Mouse (Mus musculus) lung, adult 2 months (tissue): ENCODE measurements at regions not wholly inside any gene's neighbourhood (a gene's known extent, or its start where the extent isn't known, plus 50 kb on each side); places are given as distances from the start of the nearest gene placed in this dataset.

Experiments used
- DNase-seq: peaks from one replicate; pipeline ENCODE4 v3.0.0; 2022
- H3K4me1 ChIP-seq: fragments of 200-500 bp; 2 replicates; pipeline ENCODE4 v1.6.1; 2011; ENCODE audit warnings: low read length; ENCODE audit not compliant: control insufficient read depth, insufficient read depth
- H3K4me3 ChIP-seq: fragments of 200-500 bp; replicated peaks from 2 replicates; pipeline ENCODE3; 2011; ENCODE audit warnings: low read depth, mild to moderate bottlenecking, control low read depth, low read length; ENCODE audit errors: extremely low read depth
- CTCF ChIP-seq: fragments of 200-500 bp; IDR thresholded peaks from 2 replicates; pipeline ENCODE4 v1.5.1; 2011; ENCODE audit warnings: mild to moderate bottlenecking, low read length, control low read depth; ENCODE audit not compliant: insufficient read depth
- POLR2A ChIP-seq: fragments of 200-500 bp; IDR thresholded peaks from 2 replicates; pipeline ENCODE4 v1.6.1; 2011; ENCODE audit warnings: low read depth, mild to moderate bottlenecking, control low read depth, low read length, borderline replicate concordance; ENCODE audit errors: extremely low read depth
- WGBS: fragments of 180-500 bp; shearing (Covaris S2); methylation state at CpG from one replicate; pipeline ENCODE4 v1.1.7; 2018; 5-methylcytosine and 5-hydroxymethylcytosine counted together

DNA sequence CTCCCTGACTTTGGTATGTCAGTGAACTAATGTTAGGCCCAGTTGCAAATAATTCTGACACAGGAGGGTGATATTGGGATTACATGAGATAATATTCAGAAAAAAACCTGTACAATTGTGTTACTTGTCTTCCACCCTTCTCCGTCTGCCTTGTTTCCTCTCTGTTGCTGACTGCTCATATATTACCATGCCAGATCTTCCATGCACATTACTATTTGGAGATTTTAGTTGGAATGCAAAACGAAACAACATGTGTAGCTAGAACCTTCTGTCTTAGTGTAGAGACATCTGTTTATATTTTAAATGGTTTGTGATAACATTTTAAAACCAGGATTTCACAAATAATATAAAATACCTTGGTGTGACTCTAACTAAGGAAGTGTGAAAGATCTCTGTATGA lies 188.1 kb upstream of the Hey2 start:
- Histone ChIP-seq H3K4me3 (no peak overlapping the region), H3K4me1 (no peaks in the 10 kb centered on the region)
- 60% methylated on average over 2 of the region's 2 CpGs for WGBS
- DNase-seq, result no peak
- TF ChIP-seq CTCF (no peak), POLR2A (no peak)

DNA sequence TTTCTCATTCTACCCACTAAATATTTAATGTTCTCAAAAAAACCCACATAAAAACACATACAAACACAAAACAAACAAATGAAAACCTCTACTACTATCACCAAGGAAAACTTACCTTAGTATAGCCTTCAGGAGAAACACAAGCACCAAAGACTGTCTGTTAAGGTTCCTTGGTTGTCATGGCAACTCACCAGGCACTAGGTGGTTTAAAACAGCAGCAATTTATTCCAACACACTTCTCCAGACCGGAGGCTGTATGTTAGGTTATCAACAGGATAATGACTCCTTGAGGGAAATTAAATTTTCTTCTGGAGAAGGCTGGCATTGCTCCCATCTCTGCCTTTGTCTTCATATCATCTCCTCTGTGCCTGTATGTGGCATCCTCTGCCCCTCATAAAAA lies 183.8 kb upstream of the Hey2 start:
- WGBS, result 30% methylated on average over 1 of the region's 1 CpGs
- no peak for DNase-seq
- H3K4me1 ChIP-seq, result no peaks in the 10 kb centered on the region
- no peak overlapping the region for H3K4me3 ChIP-seq
- TF ChIP-seq CTCF (no peak), POLR2A (no peak)

DNA sequence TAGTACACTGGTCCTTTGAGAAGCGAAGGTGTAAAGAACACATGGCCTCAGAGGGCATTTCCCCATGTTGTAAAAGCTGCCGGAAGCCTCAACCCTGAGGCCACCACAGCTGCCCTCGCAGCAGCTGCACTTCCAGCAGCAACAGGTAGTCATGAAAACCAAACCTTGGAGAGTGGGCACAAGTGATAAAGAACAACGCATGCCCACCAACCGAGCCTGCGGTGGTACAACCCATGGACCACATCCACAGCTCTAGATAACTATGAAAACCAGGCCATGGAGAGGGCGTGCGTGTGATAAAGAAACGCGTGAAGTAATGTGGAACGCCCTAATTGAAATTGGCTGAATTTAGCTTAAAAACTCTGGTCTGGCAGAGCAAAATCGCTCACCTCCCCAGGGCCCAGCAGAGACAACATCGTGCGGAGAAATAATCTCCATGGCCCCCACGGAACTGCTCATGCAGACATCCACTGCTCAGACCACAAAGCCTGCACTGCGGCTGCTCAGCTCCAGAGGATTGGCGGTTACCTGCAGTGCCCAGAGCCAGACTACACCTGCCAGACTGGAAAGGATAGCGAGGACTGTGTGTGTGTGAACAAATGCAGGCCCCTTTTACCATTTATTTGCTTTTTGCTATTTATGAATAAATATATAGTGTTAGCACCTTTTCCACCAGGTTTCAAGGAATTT lies 170.2 kb upstream of the Hey2 start:
- no peak for DNase-seq
- WGBS, result 79% methylated on average over 18 of the region's 18 CpGs
- Histone ChIP-seq H3K4me3 (no peak overlapping the region), H3K4me1 (no peaks in the 10 kb centered on the region)
- TF ChIP-seq CTCF (no peak), POLR2A (no peak)

DNA sequence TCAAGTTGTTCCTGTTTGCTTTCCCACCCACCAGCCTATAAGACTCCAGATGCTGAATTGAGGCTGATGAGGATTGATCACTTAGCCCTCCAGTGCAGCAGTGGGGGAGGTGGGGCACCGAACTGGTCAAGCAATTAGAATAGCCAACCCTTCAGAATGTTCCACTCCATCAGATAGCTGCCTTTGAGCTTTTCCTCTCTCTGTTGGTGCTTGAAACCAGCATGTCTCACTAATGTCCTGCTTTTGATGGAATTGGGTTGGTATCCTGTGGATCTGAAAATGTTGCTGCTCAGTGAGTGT lies 167.3 kb upstream of the Hey2 start:
- 21% methylated on average over 1 of the region's 1 CpGs for WGBS
- no peaks in the 10 kb centered on the region for H3K4me1 ChIP-seq
- DNase-seq, result no peak
- no peak overlapping the region for H3K4me3 ChIP-seq
- no peak for TF ChIP-seq POLR2A
- TF ChIP-seq CTCF, result no peak

DNA sequence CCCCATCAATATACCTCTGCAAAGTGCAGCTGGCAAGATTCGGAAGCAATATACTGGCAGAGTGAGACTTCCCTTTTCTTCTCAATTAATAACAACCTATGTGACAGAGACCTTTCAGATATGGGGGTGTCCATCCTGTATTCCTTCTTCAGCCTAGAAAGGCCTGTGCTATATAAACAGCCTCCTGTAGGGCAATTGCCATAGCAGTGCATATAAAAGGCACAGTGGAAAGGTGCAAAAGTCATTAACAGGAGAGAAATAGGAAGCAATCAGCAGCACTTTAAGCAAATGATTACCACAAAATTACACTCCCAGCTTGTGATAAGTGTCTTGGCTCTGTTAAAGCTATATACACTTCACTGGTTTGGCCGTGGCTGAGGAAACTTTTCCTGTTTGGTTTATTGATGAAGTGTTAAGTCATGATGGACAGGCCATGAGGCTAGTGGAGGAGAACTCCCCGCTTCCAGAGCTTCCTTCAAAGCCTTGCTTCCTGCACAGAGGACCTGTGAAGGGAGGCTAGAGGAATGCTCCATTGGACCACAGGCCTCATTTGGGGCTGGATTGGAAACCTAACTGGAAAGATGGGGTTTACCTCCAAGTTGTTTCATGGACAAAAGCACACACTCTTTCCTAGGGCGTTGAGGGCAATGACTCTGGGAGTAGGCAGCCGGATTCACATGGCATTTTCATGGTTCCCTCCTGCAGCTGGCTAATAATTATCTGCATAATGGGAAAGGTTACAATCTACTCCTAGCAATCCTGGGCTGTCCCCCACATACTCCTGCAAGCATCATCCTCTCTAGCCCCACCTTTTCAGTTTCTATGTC lies 166.7 kb upstream of the Hey2 start:
- no peak for DNase-seq

DNA sequence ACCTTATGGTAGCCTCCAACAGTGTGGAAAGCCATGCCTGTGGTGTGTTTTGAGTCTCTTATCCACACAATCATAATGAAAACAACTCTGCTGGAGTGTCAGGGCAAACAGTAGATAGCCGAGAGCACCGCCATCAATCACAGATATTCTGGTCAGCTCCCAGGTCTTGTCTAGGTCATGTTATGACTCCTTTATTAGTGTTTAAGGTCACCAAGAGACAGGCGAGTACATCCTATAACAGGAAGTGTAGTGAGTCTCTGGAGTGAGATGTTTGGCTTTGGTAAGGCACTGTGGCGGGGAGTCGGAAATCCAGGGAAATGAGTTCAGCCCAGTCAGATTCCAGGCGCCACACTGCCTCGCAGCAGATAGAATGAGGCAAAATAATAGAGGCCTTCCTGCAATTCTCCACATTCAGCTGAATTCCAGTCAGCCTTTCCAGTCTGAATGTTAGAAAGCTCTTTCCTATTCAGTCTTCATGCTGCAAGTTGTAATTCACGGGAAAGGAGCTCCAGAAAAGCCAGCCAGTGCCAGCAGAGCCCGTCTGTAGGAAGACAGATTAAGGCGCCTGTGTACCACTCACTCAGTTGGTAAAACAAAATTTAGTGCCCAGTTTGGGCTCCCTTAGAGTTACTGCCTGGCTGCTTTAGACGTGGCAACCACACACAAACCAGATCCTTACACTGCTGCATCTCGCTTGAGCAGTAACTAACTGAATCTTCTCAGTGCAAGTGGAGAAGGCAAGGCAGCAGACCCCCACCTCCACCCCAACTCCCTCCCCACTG lies 155.8 kb upstream of the Hey2 start:
- Histone ChIP-seq H3K4me3 (no peak overlapping the region), H3K4me1 (no peaks in the 10 kb centered on the region)
- TF ChIP-seq CTCF, result no peak
- TF ChIP-seq POLR2A, result no peak
- DNase-seq, result no peak
- 32% methylated on average over 12 of the region's 12 CpGs for WGBS

More for the DNA sequence above, 166.7 kb upstream of the Hey2 start:
- WGBS, result 41% methylated on average over 5 of the region's 5 CpGs
- Histone ChIP-seq H3K4me3 (no peak overlapping the region), H3K4me1 (no peaks in the 10 kb centered on the region)
- TF ChIP-seq CTCF (no peak), POLR2A (no peak)

DNA sequence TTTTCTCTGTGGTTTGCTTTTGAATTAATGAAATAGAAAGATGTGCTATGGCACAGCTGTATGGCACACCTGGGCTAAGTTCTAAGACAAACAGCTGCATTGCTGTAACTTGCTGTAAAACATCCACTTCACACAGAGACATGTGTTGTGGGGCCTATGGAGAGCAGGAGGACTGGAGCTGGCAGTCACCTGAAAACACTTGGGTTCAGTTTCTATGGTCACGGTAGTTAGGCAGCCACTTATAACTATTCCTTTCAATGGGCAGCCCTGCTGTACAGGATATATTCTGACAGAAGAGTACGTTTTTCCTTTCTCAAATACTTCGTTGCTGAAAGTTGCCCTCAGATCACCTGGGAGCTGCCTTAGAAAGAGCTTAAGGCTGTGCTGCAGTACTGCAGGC lies 149.6 kb upstream of the Hey2 start:
- no peaks in the 10 kb centered on the region for H3K4me1 ChIP-seq
- 59% methylated on average over 3 of the region's 3 CpGs for WGBS
- no peak for DNase-seq
- TF ChIP-seq CTCF (no peak), POLR2A (no peak)
- H3K4me3 ChIP-seq, result no peak overlapping the region

DNA sequence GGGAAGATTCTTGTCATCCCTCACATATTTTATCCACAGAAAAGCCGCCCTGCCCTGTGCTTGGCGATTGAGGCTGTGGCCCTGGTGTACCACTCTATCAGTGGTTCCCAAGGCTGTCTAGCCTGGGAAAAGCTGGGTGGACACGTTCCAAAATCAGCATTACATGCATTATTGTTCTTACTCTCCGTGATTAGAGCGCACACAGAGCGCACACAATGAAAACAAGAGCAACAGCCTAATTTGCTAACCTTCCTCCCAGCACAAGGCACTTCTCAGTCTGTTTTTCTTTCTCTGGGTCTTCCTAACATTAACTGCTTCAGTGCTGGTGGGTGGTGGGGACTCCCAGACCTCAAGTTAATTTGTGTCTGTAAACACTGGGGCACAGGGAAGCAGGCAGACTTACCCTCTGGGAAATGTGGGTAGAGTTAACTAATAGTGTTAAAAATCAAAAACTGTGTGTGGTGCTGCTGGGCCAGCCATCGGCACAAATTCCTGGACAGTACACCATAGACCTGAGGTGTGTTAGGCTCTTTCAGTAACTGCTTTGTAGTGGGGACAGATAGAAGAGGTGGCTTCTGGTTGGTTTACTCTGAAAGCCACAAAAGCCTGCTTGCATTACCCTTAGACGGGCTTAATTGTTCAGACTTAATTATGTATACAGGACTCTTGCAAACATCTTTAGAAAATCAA lies 137.8 kb upstream of the Hey2 start:
- WGBS, result 13% methylated on average over 8 of the region's 8 CpGs
- TF ChIP-seq POLR2A (no peak), CTCF (no peak)
- peak; percentile 3 for DNase-seq
- no peaks in the 10 kb centered on the region for H3K4me1 ChIP-seq
- H3K4me3 ChIP-seq, result no peak overlapping the region

DNA sequence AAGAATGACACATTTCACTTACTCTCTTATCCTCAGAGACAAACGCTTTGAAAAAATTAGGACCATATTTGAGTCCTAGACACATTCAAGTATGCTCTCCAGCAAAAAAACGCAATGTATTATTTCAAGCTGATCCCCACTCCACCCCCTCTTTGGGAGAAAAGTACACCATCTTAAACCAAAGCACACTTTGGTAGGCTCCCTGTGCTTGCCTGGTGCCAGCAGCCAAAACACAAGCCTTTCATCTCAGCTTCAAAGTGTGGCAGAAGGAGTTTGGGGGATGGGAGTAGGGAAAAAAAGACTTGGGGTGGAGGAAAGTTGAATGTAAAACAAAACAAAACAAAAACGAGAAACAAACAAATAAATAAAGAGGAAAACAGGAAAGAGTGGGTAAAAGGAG lies 137.2 kb upstream of the Hey2 start:
- Histone ChIP-seq H3K4me1 (no peaks in the 10 kb centered on the region), H3K4me3 (no peak overlapping the region)
- 22% methylated on average over 3 of the region's 3 CpGs for WGBS
- no peak for TF ChIP-seq CTCF
- no peak for TF ChIP-seq POLR2A
- no peak for DNase-seq
